Mouse (Mus musculus): Measurements from ENCODE around the gene Zfp287. TPM values are rescaled to one million over a fixed set of nuclear protein-coding genes. Genes with fewer than 3 reads are reported as not detected.
"Not testable (repeated sequence)": the region's sequence is repeated elsewhere in the genome, so short reads cannot be mapped to it uniquely, and the experiment has no call there.

Gene Zfp287
- total RNA-seq (2018; cell fraction: chromatin; rRNA removed) = 10 to 100 TPM in 23 of 26 experiments, 1 to 10 TPM in 3; 6.4 to 28.4 (median 15.5) TPM
- 1 to 10 TPM; 1.0 to 4.7 (median 2.8) TPM for total RNA-seq (2018; cell fraction: cytosol; rRNA removed)
- total RNA-seq (2018; cell fraction: nucleus; rRNA removed) = 10 to 100 TPM in 14 of 26 experiments, 1 to 10 TPM in 12; 4.2 to 19.0 (median 10.3) TPM
- polyA plus RNA-seq (2018) = 2.3 to 2.4 TPM (median 2.4 TPM) in 3 replicates

- Histone ChIP-seq H3K4me3 (ENCODE audit: inconsistent target) (peak within 1 kb of the TSS; percentile 39), H3K79me2 (ENCODE audit: inconsistent target) (no peaks in the 10 kb centered on the region), H3K27ac (no peak within 1 kb of the TSS), H3K36me3 (ENCODE audit: inconsistent target) (0 out of 2 replicates have a peak, but pooled peaks cover 4% of the 10 kb centered on the region)
- 3% methylated on average over 48 of the region's 48 CpGs for WGBS (ENCODE audit: missing documents)
Measured at GRCm38 (mm10) chr11:62731311-62732021, at the start of gene Zfp287. Zfp287 (minus strand) TSS chr11:62731905.

- Histone ChIP-seq H3K27ac (no peak overlapping the region), H3K36me3 (ENCODE audit: inconsistent target) (no peaks in the 10 kb centered on the region), H3K4me3 (ENCODE audit: inconsistent target) (no peak overlapping the region), H3K79me2 (ENCODE audit: inconsistent target) (no peaks in the 10 kb centered on the region)
- 94% methylated on average over 7 of the region's 7 CpGs for WGBS (ENCODE audit: missing documents)
Measured at GRCm38 (mm10) chr11:62776510-62776909, 44.8 kb upstream of the Zfp287 start.

GRCm38 (mm10) chr11:62760755-62761457 is 29.2 kb upstream of the Zfp287 start:
- Histone ChIP-seq H3K36me3 (ENCODE audit: inconsistent target) (no peaks in the 10 kb centered on the region), H3K4me3 (ENCODE audit: inconsistent target) (no peak overlapping the region), H3K79me2 (ENCODE audit: inconsistent target) (no peaks in the 10 kb centered on the region), H3K27ac (no peak overlapping the region)
- WGBS (ENCODE audit: missing documents) = 75% methylated on average over 8 of the region's 9 CpGs

GRCm38 (mm10) chr11:62758491-62758890 is 26.8 kb upstream of the Zfp287 start:
- H3K27ac ChIP-seq = no peak overlapping the region
- no peak overlapping the region for H3K4me3 ChIP-seq (ENCODE audit: inconsistent target)
- H3K79me2 ChIP-seq (ENCODE audit: inconsistent target) = no peaks in the 10 kb centered on the region
- 94% methylated on average over 11 of the region's 11 CpGs for WGBS (ENCODE audit: missing documents)
- H3K36me3 ChIP-seq (ENCODE audit: inconsistent target) = no peaks in the 10 kb centered on the region

- WGBS (ENCODE audit: missing documents) = 93% methylated on average over 6 of the region's 6 CpGs
- H3K27ac ChIP-seq = no peak overlapping the region
- no peak overlapping the region for H3K4me3 ChIP-seq (ENCODE audit: inconsistent target)
- no peaks in the 10 kb centered on the region for H3K79me2 ChIP-seq (ENCODE audit: inconsistent target)
- no peaks in the 10 kb centered on the region for H3K36me3 ChIP-seq (ENCODE audit: inconsistent target)
Measured at GRCm38 (mm10) chr11:62757906-62758305, 26.2 kb upstream of the Zfp287 start.

GRCm38 (mm10) chr11:62757143-62757507 is 25.4 kb upstream of the Zfp287 start:
- Histone ChIP-seq H3K79me2 (ENCODE audit: inconsistent target) (no peaks in the 10 kb centered on the region), H3K27ac (no peak overlapping the region), H3K36me3 (ENCODE audit: inconsistent target) (no peaks in the 10 kb centered on the region), H3K4me3 (ENCODE audit: inconsistent target) (no peak overlapping the region)
- WGBS (ENCODE audit: missing documents) = 13% methylated on average over 7 of the region's 7 CpGs

GRCm38 (mm10) chr11:62756456-62757142 is 24.9 kb upstream of the Zfp287 start:
- Histone ChIP-seq H3K4me3 (ENCODE audit: inconsistent target) (no peak overlapping the region), H3K36me3 (ENCODE audit: inconsistent target) (no peaks in the 10 kb centered on the region), H3K27ac (no peak overlapping the region), H3K79me2 (ENCODE audit: inconsistent target) (no peaks in the 10 kb centered on the region)
- 8% methylated on average over 36 of the region's 36 CpGs for WGBS (ENCODE audit: missing documents)

GRCm38 (mm10) chr11:62752780-62753179 is 21.1 kb upstream of the Zfp287 start, which contains the start of gene Gm10428:
Gm10428 (plus strand) TSS chr11:62753100.
- Histone ChIP-seq H3K79me2 (ENCODE audit: inconsistent target) (no peaks in the 10 kb centered on the region), H3K4me3 (ENCODE audit: inconsistent target) (no peak within 1 kb of the TSS), H3K27ac (no peak within 1 kb of the TSS), H3K36me3 (ENCODE audit: inconsistent target) (no peaks in the 10 kb centered on the region)
- WGBS (ENCODE audit: missing documents) = 98% methylated on average over 8 of the region's 8 CpGs

GRCm38 (mm10) chr11:62752191-62752590 is 20.5 kb upstream of the Zfp287 start:
- Histone ChIP-seq H3K36me3 (ENCODE audit: inconsistent target) (no peaks in the 10 kb centered on the region), H3K79me2 (ENCODE audit: inconsistent target) (no peaks in the 10 kb centered on the region), H3K27ac (no peak overlapping the region), H3K4me3 (ENCODE audit: inconsistent target) (no peak overlapping the region)
- WGBS (ENCODE audit: missing documents) = 68% methylated on average over 11 of the region's 11 CpGs

- not testable (repeated sequence) for H3K36me3 ChIP-seq (ENCODE audit: inconsistent target); H3K79me2 ChIP-seq (ENCODE audit: inconsistent target); H3K27ac ChIP-seq; H3K4me3 ChIP-seq (ENCODE audit: inconsistent target)
- WGBS (ENCODE audit: missing documents) = 3% methylated on average over 13 of the region's 13 CpGs
Measured at GRCm38 (mm10) chr11:62749445-62749844, 17.7 kb upstream of the Zfp287 start.

- H3K36me3 ChIP-seq (ENCODE audit: inconsistent target) = no peaks in the 10 kb centered on the region
- H3K4me3 ChIP-seq (ENCODE audit: inconsistent target) = no peak overlapping the region
- no peaks in the 10 kb centered on the region for H3K79me2 ChIP-seq (ENCODE audit: inconsistent target)
- WGBS (ENCODE audit: missing documents) = 94% methylated on average over 3 of the region's 4 CpGs
- no peak overlapping the region for H3K27ac ChIP-seq
Measured at GRCm38 (mm10) chr11:62748062-62748461, 16.4 kb upstream of the Zfp287 start.

GRCm38 (mm10) chr11:62747227-62747626 is 15.5 kb upstream of the Zfp287 start:
- Histone ChIP-seq H3K36me3 (ENCODE audit: inconsistent target) (no peaks in the 10 kb centered on the region), H3K4me3 (ENCODE audit: inconsistent target) (no peak overlapping the region), H3K27ac (no peak overlapping the region), H3K79me2 (ENCODE audit: inconsistent target) (no peaks in the 10 kb centered on the region)
- WGBS (ENCODE audit: missing documents) = 94% methylated on average over 9 of the region's 9 CpGs

- Histone ChIP-seq H3K36me3 (ENCODE audit: inconsistent target) (no peaks in the 10 kb centered on the region), H3K79me2 (ENCODE audit: inconsistent target) (no peaks in the 10 kb centered on the region), H3K4me3 (ENCODE audit: inconsistent target) (no peak overlapping the region; the same call in 1 of the 2 replicates), H3K27ac (no peak overlapping the region)
- WGBS (ENCODE audit: missing documents) = 15% methylated on average over 25 of the region's 27 CpGs
Measured at GRCm38 (mm10) chr11:62746001-62746533, 14.4 kb upstream of the Zfp287 start.

GRCm38 (mm10) chr11:62744103-62744502 is 12.4 kb upstream of the Zfp287 start:
- no peaks in the 10 kb centered on the region for H3K79me2 ChIP-seq (ENCODE audit: inconsistent target)
- no peaks in the 10 kb centered on the region for H3K36me3 ChIP-seq (ENCODE audit: inconsistent target)
- 50% methylated on average over 5 of the region's 5 CpGs for WGBS (ENCODE audit: missing documents)
- no peak overlapping the region for H3K27ac ChIP-seq
- H3K4me3 ChIP-seq (ENCODE audit: inconsistent target) = no peak overlapping the region

Measured in macrophage (primary cell).